Mouse (Mus musculus): ENCODE results near the gene Ddx18.

- no peak for TF ChIP-seq POLR2A (IDR thresholded peaks at IDR 0.05; ENCODE audit: borderline replicate concordance, insufficient read depth, low read length)
- TF ChIP-seq CTCF (IDR thresholded peaks at IDR 0.05; ENCODE audit: borderline replicate concordance, insufficient read depth, low read depth, low read length): peak; percentile 30; the same call in 1 of the 2 replicates
These were observed 18.3 kb downstream of the Ddx18 start for GRCm38 (mm10) chr1:121549456-121549855.

Data from cerebellum, adult 2 months (tissue).